Mouse (Mus musculus) erythroblast, embryonic 14.5 days (primary cell): ENCODE results near the gene Nfib. TPM values are rescaled to one million over a fixed set of nuclear protein-coding genes. Genes with fewer than 3 reads are reported as not detected.

Source experiments
- H3K27me3 ChIP-seq: 2 replicates; pipeline ENCODE4 v1.6.1; 2012; ENCODE audit warnings: inconsistent platforms; ENCODE audit not compliant: control insufficient read depth
- H3K36me3 ChIP-seq: 2 replicates; pipeline ENCODE4 v1.6.1; 2012; ENCODE audit warnings: mild to moderate bottlenecking, inconsistent platforms; ENCODE audit not compliant: control insufficient read depth
- H3K4me1 ChIP-seq: 2 replicates; pipeline ENCODE4 v1.6.1; 2012; ENCODE audit warnings: inconsistent platforms; ENCODE audit not compliant: control insufficient read depth
- H3K4me3 ChIP-seq: replicated peaks from 2 replicates; pipeline ENCODE3; 2012; ENCODE audit warnings: moderate library complexity, mild to moderate bottlenecking, inconsistent platforms
- H3K9me3 ChIP-seq: 2 replicates; pipeline ENCODE4 v1.6.1; 2012; ENCODE audit warnings: low read length, inconsistent platforms, mixed read lengths; ENCODE audit not compliant: control insufficient read depth
- GATA1 ChIP-seq: IDR thresholded peaks from 2 replicates; pipeline ENCODE4 v1.6.1; 2012; ENCODE audit warnings: low read length, inconsistent platforms, mixed read lengths
- TAL1 ChIP-seq: IDR thresholded peaks from 3 replicates; pipeline ENCODE4 v1.6.1; 2012; ENCODE audit warnings: low read length, inconsistent platforms, mixed read lengths
- polyA plus RNA-seq: library from polyadenylated mRNA; stranded (reverse); fragments of >175 nt; gene quantifications from 2 replicates; pipeline ENCODE4 v1.2.3, GENCODE M21; 2012

Gene Nfib
- polyA plus RNA-seq, 1 experiment = not detected

DNA sequence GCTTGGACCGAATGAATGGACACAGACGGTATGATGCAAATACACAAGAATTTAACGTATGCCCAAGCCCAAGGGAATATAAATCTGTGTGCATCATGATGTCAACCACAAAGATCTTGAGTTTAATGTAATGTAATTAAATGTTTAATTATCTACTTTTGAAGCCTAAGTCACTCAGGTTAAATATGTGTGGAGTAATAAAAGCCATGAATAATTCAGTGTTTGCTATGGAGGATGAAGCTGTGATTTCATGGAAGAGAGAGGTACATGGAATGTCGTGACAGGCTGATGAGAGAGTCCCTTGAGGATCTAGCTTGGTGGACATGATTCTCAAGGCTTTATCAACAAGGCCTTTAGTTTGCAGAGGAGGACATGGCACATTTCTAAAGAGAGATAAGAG is 67.9 kb downstream of the Nfib start:
- TF ChIP-seq TAL1 = no peak
- TF ChIP-seq GATA1 = no peak
- Histone ChIP-seq H3K4me1 (no peaks in the 10 kb centered on the region), H3K36me3 (no peaks in the 10 kb centered on the region), H3K4me3 (no peak overlapping the region), H3K27me3 (no peaks in the 10 kb centered on the region), H3K9me3 (no peaks in the 10 kb centered on the region)

- no peaks in the 10 kb centered on the region for H3K9me3 ChIP-seq
- H3K4me3 ChIP-seq = no peak overlapping the region
- no peaks in the 10 kb centered on the region for H3K36me3 ChIP-seq
- H3K4me1 ChIP-seq = no peaks in the 10 kb centered on the region
- H3K27me3 ChIP-seq = no peaks in the 10 kb centered on the region
- no peak for TF ChIP-seq GATA1
- no peak for TF ChIP-seq TAL1
These were observed 68.9 kb downstream of the Nfib start for GRCm38 (mm10) chr4:82636658-82637057.

DNA sequence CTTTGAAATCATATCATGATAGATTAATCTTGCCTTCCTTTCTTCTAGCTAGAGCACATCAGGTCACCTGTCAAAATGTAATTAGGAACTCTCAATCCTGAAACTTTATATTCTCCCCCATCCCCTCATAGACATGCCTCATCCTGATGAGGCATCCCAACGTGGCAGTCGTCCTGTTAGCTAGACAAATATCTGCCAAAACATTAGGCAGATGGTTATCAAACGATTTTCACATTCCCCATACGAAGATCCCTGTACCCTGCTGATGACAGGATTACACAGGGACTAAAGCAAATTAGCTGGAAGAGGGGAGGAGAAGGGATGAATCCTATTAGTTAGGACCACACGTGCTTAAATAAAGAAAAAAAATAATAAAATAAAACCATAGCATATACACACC is 69.7 kb downstream of the Nfib start:
- H3K4me1 ChIP-seq = no peaks in the 10 kb centered on the region
- TF ChIP-seq GATA1 (no peak), TAL1 (no peak)
- H3K4me3 ChIP-seq = no peak overlapping the region
- H3K36me3 ChIP-seq = no peaks in the 10 kb centered on the region
- no peaks in the 10 kb centered on the region for H3K9me3 ChIP-seq
- no peaks in the 10 kb centered on the region for H3K27me3 ChIP-seq

DNA sequence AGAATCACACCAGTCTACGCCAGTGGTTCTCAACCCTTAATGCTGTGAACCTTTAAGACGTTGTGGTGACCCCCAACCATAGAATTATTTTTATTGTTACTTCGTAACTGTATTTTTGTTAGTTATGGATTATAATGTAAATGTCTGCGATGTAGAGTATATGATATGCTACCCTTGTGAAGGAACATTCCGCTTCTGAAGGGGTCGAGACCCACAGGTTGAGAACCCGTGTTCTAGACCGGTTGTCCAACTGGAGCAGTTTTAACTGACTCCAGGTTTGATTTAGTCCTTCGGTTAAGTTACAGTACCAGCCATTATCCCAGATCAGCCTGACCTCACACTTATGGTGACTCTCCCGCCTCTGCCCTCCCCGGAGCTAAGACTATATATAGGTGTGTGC is 70.4 kb downstream of the Nfib start:
- Histone ChIP-seq H3K4me3 (no peak overlapping the region), H3K36me3 (no peaks in the 10 kb centered on the region), H3K4me1 (no peaks in the 10 kb centered on the region), H3K9me3 (no peaks in the 10 kb centered on the region), H3K27me3 (no peaks in the 10 kb centered on the region)
- TF ChIP-seq TAL1 = no peak
- TF ChIP-seq GATA1 = no peak

DNA sequence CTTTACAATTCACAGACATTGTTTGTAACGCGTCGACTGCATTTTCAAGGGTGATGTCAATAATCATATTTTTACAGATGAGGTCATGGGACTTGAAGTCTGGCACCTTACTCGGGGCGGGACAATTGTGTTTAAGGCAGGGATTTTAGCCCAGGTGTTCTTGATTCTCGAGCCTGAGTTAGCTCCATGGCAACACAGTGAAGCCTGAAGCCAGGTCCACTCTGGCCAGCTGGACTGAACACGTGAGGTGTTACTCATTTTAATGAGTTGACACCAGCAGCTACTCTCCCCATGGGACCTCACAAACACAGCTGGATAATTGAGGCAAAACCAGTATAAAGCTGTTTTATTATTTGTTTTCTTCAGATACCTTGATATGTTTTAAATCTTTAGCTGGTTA is 71.2 kb downstream of the Nfib start:
- Histone ChIP-seq H3K27me3 (no peaks in the 10 kb centered on the region), H3K4me1 (no peaks in the 10 kb centered on the region), H3K36me3 (no peaks in the 10 kb centered on the region), H3K4me3 (no peak overlapping the region), H3K9me3 (no peaks in the 10 kb centered on the region)
- TF ChIP-seq GATA1 (no peak), TAL1 (no peak)

GRCm38 (mm10) chr4:82624285-82625045 is 81.1 kb downstream of the Nfib start:
- Histone ChIP-seq H3K4me3 (no peak overlapping the region), H3K9me3 (no peaks in the 10 kb centered on the region), H3K36me3 (no peaks in the 10 kb centered on the region), H3K27me3 (no peaks in the 10 kb centered on the region), H3K4me1 (no peaks in the 10 kb centered on the region)
- TF ChIP-seq GATA1 (no peak), TAL1 (no peak)

GRCm38 (mm10) chr4:82623835-82624234 is 81.7 kb downstream of the Nfib start:
- Histone ChIP-seq H3K27me3 (no peaks in the 10 kb centered on the region), H3K4me3 (no peak overlapping the region), H3K9me3 (no peaks in the 10 kb centered on the region), H3K4me1 (no peaks in the 10 kb centered on the region), H3K36me3 (no peaks in the 10 kb centered on the region)
- no peak for TF ChIP-seq TAL1
- no peak for TF ChIP-seq GATA1

DNA sequence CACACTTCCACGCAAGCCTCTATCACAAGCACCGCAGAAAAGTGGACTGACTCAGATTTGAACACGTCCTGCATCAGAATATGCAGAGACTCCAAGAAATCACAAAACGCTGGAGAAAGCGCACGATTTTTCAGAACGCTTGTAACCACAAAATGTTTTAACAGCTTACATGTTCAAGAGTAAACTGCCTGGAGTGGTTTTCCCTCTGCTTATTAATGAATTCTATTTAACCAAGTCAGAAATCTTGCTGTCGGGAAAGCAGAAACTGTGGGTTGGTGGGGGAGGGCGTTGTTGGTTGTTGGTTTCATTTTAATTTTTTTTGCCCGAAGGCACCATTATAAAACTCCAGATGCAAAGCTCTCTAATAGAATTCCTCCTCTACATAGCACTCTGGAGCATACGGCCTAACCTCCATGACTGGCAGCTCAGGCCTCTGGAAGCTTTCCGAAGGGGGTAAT is 82.4 kb downstream of the Nfib start:
- Histone ChIP-seq H3K27me3 (no peaks in the 10 kb centered on the region), H3K4me1 (no peaks in the 10 kb centered on the region), H3K4me3 (no peak overlapping the region), H3K9me3 (no peaks in the 10 kb centered on the region), H3K36me3 (no peaks in the 10 kb centered on the region)
- TF ChIP-seq GATA1 = no peak

- Histone ChIP-seq H3K36me3 (no peaks in the 10 kb centered on the region), H3K4me3 (no peak overlapping the region), H3K9me3 (no peaks in the 10 kb centered on the region), H3K4me1 (no peaks in the 10 kb centered on the region), H3K27me3 (no peaks in the 10 kb centered on the region)
- TF ChIP-seq GATA1 (no peak), TAL1 (no peak)
These were observed 83.2 kb downstream of the Nfib start for GRCm38 (mm10) chr4:82622321-82622836.

DNA sequence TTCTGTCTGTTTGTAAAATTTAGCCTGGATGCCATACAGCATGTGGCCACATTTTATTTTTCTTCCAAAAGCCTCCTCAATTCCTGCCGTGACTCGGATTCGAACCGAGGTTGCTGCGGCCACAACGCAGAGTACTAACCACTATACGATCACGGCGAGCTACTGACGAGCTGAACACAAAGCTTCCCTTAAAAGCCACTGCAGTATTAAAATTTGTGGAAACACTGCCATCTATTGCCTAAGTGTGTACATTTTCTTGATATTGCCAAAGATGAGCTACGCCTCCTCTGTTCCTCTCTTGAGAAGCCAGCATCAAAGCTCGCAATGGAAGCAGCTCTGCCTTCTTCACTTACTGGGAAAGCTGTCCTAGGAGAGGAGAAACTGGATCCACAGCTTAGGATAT is 86.0 kb downstream of the Nfib start:
- Histone ChIP-seq H3K9me3 (no peaks in the 10 kb centered on the region), H3K4me1 (no peaks in the 10 kb centered on the region), H3K36me3 (no peaks in the 10 kb centered on the region), H3K27me3 (no peaks in the 10 kb centered on the region), H3K4me3 (no peak overlapping the region)
- no peak for TF ChIP-seq TAL1
- no peak for TF ChIP-seq GATA1
